Mouse (Mus musculus) hindbrain, embryonic 15.5 days (tissue): ENCODE measurements around the gene Dst. TPM values are rescaled to one million over a fixed set of nuclear protein-coding genes. Genes with fewer than 3 reads are reported as not detected.

ENCODE experiments used
- ATAC-seq: fragments of 200-750 bp; cut with Nextera tagmentation; 2 replicates; pipeline ENCODE4 v1.8.0; 2017; ENCODE audit warnings: low read depth, moderate number of reproducible peaks, moderate TSS enrichment; ENCODE audit not compliant: low FRiP score
- H3K27ac ChIP-seq: fragments of 300-500 bp; sonication (generic); replicated peaks from 2 replicates; pipeline ENCODE4 v1.5.1; 2015; ENCODE audit warnings: mild to moderate bottlenecking, inconsistent platforms
- H3K27me3 ChIP-seq: fragments of 300-500 bp; sonication (generic); 2 replicates; pipeline ENCODE4 v1.6.1; 2015; ENCODE audit warnings: control low read depth, inconsistent platforms
- H3K36me3 ChIP-seq: fragments of 300-500 bp; sonication (generic); 2 replicates; pipeline ENCODE4 v1.6.1; 2015; ENCODE audit warnings: control low read depth, inconsistent platforms
- H3K4me1 ChIP-seq: fragments of 300-500 bp; sonication (generic); replicated peaks from 2 replicates; pipeline ENCODE4 v1.6.1; 2015; ENCODE audit warnings: control low read depth, inconsistent platforms
- H3K4me2 ChIP-seq: fragments of 300-500 bp; sonication (generic); 2 replicates; pipeline ENCODE4 v1.6.1; 2015; ENCODE audit warnings: moderate library complexity, mild to moderate bottlenecking, inconsistent platforms
- H3K4me3 ChIP-seq: fragments of 300-500 bp; sonication (generic); 2 replicates; pipeline ENCODE4 v1.5.1; 2015; ENCODE audit warnings: mild to moderate bottlenecking, inconsistent platforms
- H3K9ac ChIP-seq: fragments of 300-500 bp; sonication (generic); 2 replicates; pipeline ENCODE4 v1.6.1; 2015; ENCODE audit warnings: inconsistent platforms
- H3K9me3 ChIP-seq: fragments of 300-500 bp; sonication (generic); 2 replicates; pipeline ENCODE4 v1.6.1; 2016; ENCODE audit warnings: control low read depth, inconsistent platforms
- WGBS: fragments of 180-500 bp; shearing (Covaris S2); methylation state at CpG from one replicate; pipeline ENCODE4 v1.1.7; 2015; 5-methylcytosine and 5-hydroxymethylcytosine counted together
- polyA plus RNA-seq: library from polyadenylated mRNA; unstranded; fragments of >200 nt; fragmentation: Nextera tagmentation; extraction: Ambion mirVana; gene quantifications from 2 replicates; pipeline ENCODE4 v1.2.1, GENCODE M21; 2015

The Dst gene
- polyA plus RNA-seq, 1 experiment from 2014 or later: 39.4 TPM

DNA sequence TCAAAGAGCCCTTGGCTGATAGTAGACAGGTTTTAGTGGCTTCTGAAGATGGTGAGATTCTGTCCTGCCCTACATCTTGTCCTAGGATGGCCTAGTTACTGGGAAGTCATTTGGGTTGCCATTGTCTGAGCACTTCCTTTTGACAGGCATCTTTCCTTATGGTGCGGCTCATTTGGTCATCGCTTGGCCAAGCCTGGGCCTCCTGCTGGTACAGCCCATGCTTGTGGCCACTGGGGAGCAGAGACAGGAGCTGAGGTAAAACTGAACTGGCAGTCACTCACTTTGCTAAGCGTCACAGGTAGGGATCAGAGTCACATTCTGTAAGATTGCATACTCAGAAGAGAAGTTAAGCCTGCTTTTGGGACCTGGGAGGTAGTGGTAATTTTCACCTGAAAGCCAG is 24.2 kb downstream of the Dst start:
- Histone ChIP-seq H3K4me3 (no peak overlapping the region), H3K36me3 (no peaks in the 10 kb centered on the region), H3K27me3 (no peaks in the 10 kb centered on the region), H3K27ac (no peak overlapping the region), H3K4me2 (no peak overlapping the region), H3K9ac (no peak overlapping the region), H3K4me1 (peaks cover 10% of the 10 kb centered on the region), H3K9me3 (no peaks in the 10 kb centered on the region)
- ATAC-seq: no peak
- 86% methylated on average over 3 of the region's 3 CpGs for WGBS

DNA sequence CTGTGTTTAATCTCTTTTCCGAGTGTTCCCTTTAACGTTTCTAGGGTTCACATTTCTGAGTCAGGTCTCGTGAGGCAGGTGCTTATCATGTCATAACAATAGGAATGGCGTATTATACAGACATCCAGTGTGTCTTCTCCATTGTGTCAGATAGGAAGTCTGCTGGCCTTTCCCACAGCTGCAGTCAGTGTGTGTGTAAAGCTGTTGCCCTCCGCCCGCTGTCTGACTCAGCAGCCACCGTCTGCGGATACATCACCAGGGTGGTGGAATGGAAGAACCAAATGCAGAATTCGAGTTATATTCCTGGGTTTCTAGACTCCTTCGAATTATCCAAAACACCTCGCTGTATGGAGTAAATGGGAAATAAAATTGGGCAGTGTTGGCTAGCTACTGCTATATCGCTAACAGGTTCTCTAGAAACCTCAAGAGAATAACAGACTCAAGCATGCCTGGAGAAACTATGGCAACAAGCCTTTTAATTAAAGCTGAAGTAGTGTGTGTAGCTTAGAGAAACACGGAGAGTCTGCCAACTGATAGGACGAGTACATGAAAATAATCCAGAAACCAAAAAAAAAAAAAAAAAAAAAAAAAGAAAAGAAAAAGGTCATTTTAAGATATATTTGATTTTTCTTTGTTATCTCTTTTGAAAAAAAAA is 24.9 kb downstream of the Dst start:
- Histone ChIP-seq H3K4me2 (no peak overlapping the region), H3K27me3 (no peaks in the 10 kb centered on the region), H3K9me3 (no peaks in the 10 kb centered on the region), H3K36me3 (no peaks in the 10 kb centered on the region), H3K4me1 (peaks cover 10% of the 10 kb centered on the region), H3K27ac (no peak overlapping the region), H3K4me3 (no peak overlapping the region), H3K9ac (no peak overlapping the region)
- 58% methylated on average over 14 of the region's 14 CpGs for WGBS
- peak; percentile 72 for ATAC-seq

DNA sequence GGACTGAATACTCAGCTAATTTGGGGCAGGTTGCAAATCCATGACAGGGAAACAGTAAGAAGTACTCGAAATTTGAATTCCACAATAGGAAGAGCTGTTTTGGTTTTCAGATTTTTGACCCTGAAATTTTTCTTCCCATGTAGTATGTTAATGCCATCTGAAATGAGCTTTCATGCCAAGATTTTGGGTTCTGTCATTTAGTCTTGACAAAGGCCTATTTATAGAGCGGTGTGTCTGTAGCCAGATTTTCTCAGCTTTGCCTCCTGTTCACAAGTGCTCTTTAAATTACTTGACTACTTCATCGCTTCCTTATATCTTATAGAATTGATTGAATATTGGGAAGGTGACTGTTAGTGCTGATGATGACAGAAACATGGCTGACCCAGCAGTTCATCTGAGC is 27.9 kb downstream of the Dst start:
- Histone ChIP-seq H3K36me3 (no peaks in the 10 kb centered on the region), H3K27ac (no peak overlapping the region), H3K9me3 (no peaks in the 10 kb centered on the region), H3K9ac (no peak overlapping the region), H3K4me3 (no peak overlapping the region), H3K27me3 (no peaks in the 10 kb centered on the region), H3K4me1 (peaks cover 10% of the 10 kb centered on the region), H3K4me2 (no peak overlapping the region)
- 88% methylated on average over 3 of the region's 3 CpGs for WGBS
- no peak for ATAC-seq

DNA sequence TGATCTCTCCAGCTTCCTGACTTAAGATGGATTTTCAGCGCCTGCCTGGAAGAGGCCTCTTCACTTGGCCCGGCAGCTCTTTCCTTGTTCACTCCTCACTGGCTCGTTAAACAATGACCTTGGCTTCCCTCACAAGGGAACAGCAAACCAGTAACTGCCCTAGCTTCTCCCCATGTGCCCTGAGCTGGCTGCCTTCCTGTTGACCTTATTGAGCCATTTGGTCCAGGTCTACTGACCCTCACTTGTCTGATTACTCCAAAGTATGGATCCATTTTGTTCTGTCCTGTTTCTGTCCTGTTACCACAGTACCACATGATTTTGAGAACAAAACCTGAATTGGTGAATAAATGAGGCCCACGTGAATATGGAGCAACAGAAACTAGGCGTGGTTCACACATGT is 31.8 kb downstream of the Dst start:
- no peak for ATAC-seq

DNA sequence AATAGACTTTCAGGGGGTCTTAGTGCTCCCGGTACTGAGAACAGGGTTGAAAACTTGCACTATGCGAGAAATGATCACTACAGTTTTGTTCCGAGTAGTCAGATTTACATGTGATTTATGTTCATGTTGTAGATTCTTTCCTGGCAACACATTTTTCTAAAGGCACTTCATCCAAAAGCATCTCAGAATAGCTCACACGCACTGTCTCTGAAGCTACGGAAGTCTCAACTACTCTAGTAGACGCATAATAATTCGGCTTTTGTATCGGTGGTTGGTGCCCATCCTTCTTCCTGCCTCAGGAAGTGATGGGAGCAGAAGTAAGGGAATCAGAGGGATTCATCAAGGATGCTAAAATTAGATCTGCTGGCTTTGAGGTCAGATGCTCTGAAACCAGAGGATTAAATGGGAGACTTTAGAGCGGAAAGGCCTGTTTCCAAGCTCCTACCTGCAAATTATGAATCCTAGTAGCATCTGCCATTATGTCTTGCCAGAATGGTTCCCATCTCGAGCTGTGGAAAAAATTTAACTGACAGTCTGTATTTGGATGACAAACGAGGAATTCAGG is 32.4 kb downstream of the Dst start:
- 80% methylated on average over 11 of the region's 11 CpGs for WGBS
- H3K36me3 ChIP-seq: no peaks in the 10 kb centered on the region
- no peaks in the 10 kb centered on the region for H3K27me3 ChIP-seq
- no peak overlapping the region for H3K4me3 ChIP-seq
- no peak overlapping the region for H3K4me2 ChIP-seq
- no peak overlapping the region for H3K27ac ChIP-seq
- H3K9ac ChIP-seq: no peak overlapping the region
- no peaks in the 10 kb centered on the region for H3K4me1 ChIP-seq
- no peaks in the 10 kb centered on the region for H3K9me3 ChIP-seq
- ATAC-seq: no peak

More for the DNA sequence above, 31.8 kb downstream of the Dst start:
- Histone ChIP-seq H3K27me3 (no peaks in the 10 kb centered on the region), H3K9me3 (no peaks in the 10 kb centered on the region), H3K9ac (no peak overlapping the region), H3K27ac (no peak overlapping the region), H3K4me3 (no peak overlapping the region), H3K4me1 (no peaks in the 10 kb centered on the region), H3K36me3 (no peaks in the 10 kb centered on the region), H3K4me2 (no peak overlapping the region)
- 84% methylated on average over 5 of the region's 5 CpGs for WGBS

DNA sequence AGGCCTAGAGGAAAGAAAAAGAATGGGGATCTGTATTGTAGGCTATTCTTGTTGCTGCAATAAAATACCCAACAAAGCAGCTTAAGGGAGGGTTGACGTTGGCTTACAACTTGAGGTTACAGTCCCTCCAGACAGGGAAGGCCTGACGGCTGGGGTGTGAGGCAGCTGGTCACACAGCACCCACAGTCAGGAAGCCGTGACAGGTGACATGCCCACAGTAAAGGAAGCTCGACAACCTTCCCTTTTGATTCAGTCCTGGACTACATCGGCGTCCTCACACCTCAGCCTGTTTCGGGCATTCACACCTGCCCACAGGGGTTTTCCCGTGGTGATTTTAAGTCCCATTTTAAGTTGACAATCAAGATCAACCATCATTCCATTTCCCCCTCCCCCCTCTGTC is 34.6 kb downstream of the Dst start:
- no peak overlapping the region for H3K4me2 ChIP-seq
- WGBS: 95% methylated on average over 8 of the region's 8 CpGs

DNA sequence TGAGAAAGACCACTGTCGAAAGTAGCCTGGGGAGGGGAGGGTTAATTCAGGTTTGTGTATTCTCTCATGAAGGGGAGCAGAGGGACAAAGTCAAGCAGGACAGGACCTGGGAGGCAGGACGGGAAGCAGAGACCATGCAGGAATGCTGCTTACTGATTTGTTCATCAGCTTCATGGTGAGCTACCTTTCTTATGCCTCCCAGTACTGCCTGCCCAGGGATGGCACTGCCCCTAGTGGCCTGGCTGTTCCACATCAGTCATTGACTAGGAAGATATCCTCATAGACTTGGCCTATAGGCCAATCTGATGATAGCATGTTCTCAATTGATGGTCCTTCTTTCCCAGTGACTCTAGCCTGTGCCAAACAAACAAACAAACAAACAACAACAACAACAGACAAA is 35.9 kb downstream of the Dst start:
- Histone ChIP-seq H3K4me2 (no peak overlapping the region), H3K9ac (no peak overlapping the region), H3K27ac (no peak overlapping the region), H3K27me3 (no peaks in the 10 kb centered on the region), H3K4me1 (0 out of 2 replicates have a peak, but pooled peaks cover 3% of the 10 kb centered on the region), H3K4me3 (no peak overlapping the region), H3K36me3 (no peaks in the 10 kb centered on the region), H3K9me3 (no peaks in the 10 kb centered on the region)
- no peak for ATAC-seq
- WGBS: 89% methylated on average over 2 of the region's 2 CpGs

More for the DNA sequence above, 34.6 kb downstream of the Dst start:
- Histone ChIP-seq H3K9me3 (no peaks in the 10 kb centered on the region), H3K36me3 (no peaks in the 10 kb centered on the region), H3K4me3 (no peak overlapping the region), H3K9ac (no peak overlapping the region), H3K4me1 (0 out of 2 replicates have a peak, but pooled peaks cover 3% of the 10 kb centered on the region), H3K27me3 (no peaks in the 10 kb centered on the region), H3K27ac (no peak overlapping the region)
- no peak for ATAC-seq

DNA sequence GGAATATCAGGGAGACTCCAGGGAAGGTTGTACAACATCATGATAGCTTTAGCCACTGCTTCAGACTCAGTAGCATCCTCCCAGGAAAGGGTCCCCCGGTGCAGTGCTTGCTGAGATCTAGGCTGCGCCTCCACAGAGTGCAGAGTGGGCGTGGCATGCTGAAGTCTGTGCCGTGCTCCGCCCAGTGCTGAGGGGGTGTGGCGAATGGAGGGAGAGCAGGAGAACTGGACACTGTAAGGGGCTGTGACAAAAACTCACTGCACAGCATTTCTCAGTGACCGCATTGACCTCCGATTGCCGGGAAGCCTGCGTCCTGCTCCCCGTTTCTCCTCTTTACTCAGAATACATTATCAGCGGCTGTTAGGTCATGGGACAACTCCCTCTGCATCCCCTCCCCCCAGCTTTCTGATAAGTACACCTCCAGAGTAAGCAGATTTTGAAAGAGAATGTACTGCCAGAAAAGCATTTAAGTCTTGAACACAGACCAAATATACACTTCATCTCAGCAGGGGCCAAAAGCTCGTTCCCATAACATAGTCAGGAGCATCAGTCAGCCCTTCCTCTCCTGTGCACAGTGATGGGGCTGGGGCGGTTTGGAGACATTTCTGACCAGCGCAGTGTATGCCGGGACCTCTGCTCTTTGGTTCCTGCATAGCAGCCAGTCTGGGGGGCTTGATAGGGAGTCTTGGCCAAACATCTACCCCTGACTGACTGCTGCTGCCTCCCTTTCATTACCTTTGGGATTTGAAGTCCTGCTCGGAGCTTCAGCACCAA is 37.1 kb downstream of the Dst start:
- H3K36me3 ChIP-seq: no peaks in the 10 kb centered on the region
- no peak overlapping the region for H3K4me2 ChIP-seq
- 71% methylated on average over 17 of the region's 17 CpGs for WGBS
- peak; percentile 65; the same call in 1 of the 2 replicates for ATAC-seq
- no peak overlapping the region for H3K4me3 ChIP-seq
- 0 out of 2 replicates have a peak, but pooled peaks cover 3% of the 10 kb centered on the region for H3K4me1 ChIP-seq
- no peaks in the 10 kb centered on the region for H3K27me3 ChIP-seq
- no peak overlapping the region for H3K9ac ChIP-seq
- H3K9me3 ChIP-seq: no peaks in the 10 kb centered on the region
- H3K27ac ChIP-seq: no peak overlapping the region

DNA sequence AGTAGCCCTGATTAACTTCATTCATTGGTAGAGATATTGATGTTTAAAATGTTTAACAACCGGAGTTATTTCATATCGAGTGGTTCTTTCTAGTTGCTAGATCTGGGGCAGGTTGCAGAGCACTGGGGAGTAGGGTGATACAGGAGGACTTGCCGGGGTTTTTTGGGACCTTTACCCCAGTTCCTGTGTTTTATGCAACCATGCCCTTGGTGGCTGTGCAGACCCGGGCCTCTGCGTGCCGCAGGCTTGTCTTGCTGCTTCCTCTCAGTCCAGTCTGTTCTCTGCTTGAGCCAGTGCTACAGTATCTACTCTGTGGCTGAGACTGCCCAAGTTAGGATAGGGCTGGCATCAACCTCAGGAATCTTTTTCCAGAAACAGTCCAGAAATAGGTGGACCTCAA is 37.7 kb downstream of the Dst start:
- H3K4me3 ChIP-seq: no peak overlapping the region
- no peaks in the 10 kb centered on the region for H3K27me3 ChIP-seq
- H3K4me1 ChIP-seq: 0 out of 2 replicates have a peak, but pooled peaks cover 3% of the 10 kb centered on the region
- no peak overlapping the region for H3K4me2 ChIP-seq
- H3K27ac ChIP-seq: no peak overlapping the region
- no peaks in the 10 kb centered on the region for H3K9me3 ChIP-seq
- no peaks in the 10 kb centered on the region for H3K36me3 ChIP-seq
- ATAC-seq: no peak
- H3K9ac ChIP-seq: no peak overlapping the region
- 93% methylated on average over 6 of the region's 6 CpGs for WGBS

DNA sequence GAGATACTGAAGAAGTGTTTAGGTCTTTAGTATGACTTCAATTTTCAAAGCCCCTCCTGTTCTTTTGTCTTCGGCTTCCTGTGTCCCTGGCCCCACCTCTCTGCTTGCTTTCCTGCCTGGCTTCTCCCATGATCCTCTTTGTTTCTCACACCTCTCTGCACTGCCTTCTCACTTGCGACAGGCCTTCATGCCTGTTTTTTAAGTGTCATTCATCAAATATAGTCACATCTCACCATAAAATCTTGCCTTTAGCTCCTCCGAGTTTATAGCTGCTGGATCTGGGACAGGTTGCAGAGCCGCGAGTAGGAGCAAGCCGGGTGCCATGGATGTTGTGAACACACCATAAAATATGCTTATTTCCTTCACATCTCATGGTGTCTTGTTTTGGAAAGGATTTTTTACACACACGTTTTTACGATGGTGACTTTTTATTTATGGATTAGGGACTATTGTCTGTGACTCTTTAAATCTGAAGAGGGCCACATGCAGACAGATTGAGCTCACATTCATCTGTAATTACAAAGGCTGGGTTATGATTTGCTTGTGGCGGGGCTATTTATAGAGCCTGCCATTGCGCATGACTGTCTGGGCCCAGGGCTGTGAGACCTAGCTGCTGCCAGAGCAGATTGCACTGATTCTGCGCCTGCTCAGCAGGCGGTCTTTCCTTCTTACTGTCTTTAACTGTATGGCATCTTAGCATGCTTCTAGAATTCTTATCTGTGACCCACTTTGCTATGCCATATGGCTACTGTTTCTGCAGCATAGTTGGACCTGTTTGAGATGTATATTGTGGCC is 38.8 kb downstream of the Dst start:
- H3K36me3 ChIP-seq: no peaks in the 10 kb centered on the region
- WGBS: 76% methylated on average over 12 of the region's 12 CpGs
- H3K4me1 ChIP-seq: 0 out of 2 replicates have a peak, but pooled peaks cover 3% of the 10 kb centered on the region
- H3K4me3 ChIP-seq: no peak overlapping the region
- no peaks in the 10 kb centered on the region for H3K9me3 ChIP-seq
- H3K27me3 ChIP-seq: no peaks in the 10 kb centered on the region
- peak; percentile 74 for ATAC-seq
- 0 out of 2 replicates have a peak overlapping the region, but pooled peaks have one; percentile 36 for H3K27ac ChIP-seq
- no peak overlapping the region for H3K4me2 ChIP-seq
- no peak overlapping the region for H3K9ac ChIP-seq

DNA sequence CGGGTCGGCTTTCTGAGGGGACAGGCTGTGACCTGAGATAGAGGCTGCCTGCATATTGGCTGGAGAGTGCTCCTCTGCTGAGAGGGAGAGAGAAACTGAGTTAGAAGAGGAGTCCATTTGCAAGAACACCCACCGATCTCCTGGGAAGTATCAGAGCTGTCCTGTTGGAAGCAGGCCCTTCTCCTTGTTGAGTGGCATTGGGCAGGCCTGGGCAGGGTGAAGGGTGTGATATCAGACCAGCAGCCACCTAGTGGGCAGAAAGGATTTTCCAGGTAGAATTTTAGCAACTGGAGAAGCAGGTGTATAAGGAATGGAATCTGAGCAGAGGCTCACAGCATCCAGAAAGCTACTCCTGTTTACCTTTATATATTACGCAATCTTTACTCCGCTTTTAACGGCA is 39.8 kb downstream of the Dst start:
- Histone ChIP-seq H3K4me1 (0 out of 2 replicates have a peak, but pooled peaks cover 3% of the 10 kb centered on the region), H3K9me3 (no peaks in the 10 kb centered on the region), H3K27me3 (no peaks in the 10 kb centered on the region), H3K27ac (0 out of 2 replicates have a peak overlapping the region, but pooled peaks have one; percentile 30), H3K9ac (no peak overlapping the region), H3K36me3 (no peaks in the 10 kb centered on the region), H3K4me3 (no peak overlapping the region), H3K4me2 (no peak overlapping the region)
- ATAC-seq: no peak
- 89% methylated on average over 6 of the region's 6 CpGs for WGBS
